Mouse (Mus musculus) intestine, postnatal 0 days (tissue): ENCODE results near the gene Lrit2. TPM values are rescaled to one million over a fixed set of nuclear protein-coding genes. Genes with fewer than 3 reads are reported as not detected.

Experiments used
- ATAC-seq: fragments of 200-750 bp; cut with Nextera tagmentation; 2 replicates; pipeline ENCODE4 v1.8.0; 2017; ENCODE audit warnings: mild to moderate bottlenecking, moderate TSS enrichment, moderate library complexity
- H3K27ac ChIP-seq: fragments of 300-500 bp; sonication (generic); 2 replicates; pipeline ENCODE4 v1.5.1; 2014; ENCODE audit warnings: mild to moderate bottlenecking, low read depth, low read length, moderate library complexity
- H3K27me3 ChIP-seq: fragments of 300-500 bp; sonication (generic); replicated peaks from 2 replicates; pipeline ENCODE4 v1.6.1; 2014; ENCODE audit warnings: low read length, mixed read lengths; ENCODE audit not compliant: control insufficient read depth, insufficient read depth
- H3K36me3 ChIP-seq: fragments of 300-500 bp; sonication (generic); 2 replicates; pipeline ENCODE4 v1.6.1; 2014; ENCODE audit warnings: mild to moderate bottlenecking, moderate library complexity; ENCODE audit not compliant: control insufficient read depth, insufficient read depth
- H3K4me1 ChIP-seq: fragments of 300-500 bp; sonication (generic); replicated peaks from 2 replicates; pipeline ENCODE4 v1.6.1; 2014; ENCODE audit warnings: antibody characterized with exemption, low read length, mixed read lengths; ENCODE audit not compliant: control insufficient read depth, insufficient read depth
- H3K4me2 ChIP-seq: fragments of 300-500 bp; sonication (generic); replicated peaks from 2 replicates; pipeline ENCODE4 v1.6.1; 2014; ENCODE audit warnings: low read depth, mild to moderate bottlenecking, moderate library complexity
- H3K4me3 ChIP-seq: fragments of 300-500 bp; sonication (generic); 2 replicates; pipeline ENCODE4 v1.5.1; 2014; ENCODE audit warnings: low read depth, low read length
- H3K9ac ChIP-seq: fragments of 300-500 bp; sonication (generic); 2 replicates; pipeline ENCODE4 v1.6.1; 2014; ENCODE audit warnings: mild to moderate bottlenecking, low read depth, low read length
- H3K9me3 ChIP-seq: fragments of 300-500 bp; sonication (generic); 2 replicates; pipeline ENCODE4 v1.6.1; 2016; ENCODE audit warnings: mixed run types; ENCODE audit not compliant: control insufficient read depth
- CTCF ChIP-seq: sonication (generic); IDR thresholded peaks from 2 replicates; pipeline ENCODE4 v1.5.1; 2016; ENCODE audit warnings: low read depth, mild to moderate bottlenecking, control low read depth, antibody characterized with exemption, moderate library complexity
- WGBS: fragments of 180-500 bp; shearing (Covaris S2); extraction: QIAGEN DNeasy Blood & Tissue Kit; methylation state at CpG from one replicate; pipeline ENCODE4 v1.1.7; 2014; 5-methylcytosine and 5-hydroxymethylcytosine counted together
- polyA plus RNA-seq: library from polyadenylated mRNA; unstranded; fragments of >200 nt; fragmentation: Nextera tagmentation; extraction: Ambion mirVana; gene quantifications from 2 replicates; pipeline ENCODE4 v1.2.1, GENCODE M21; 2015

Lrit2 gene
- polyA plus RNA-seq, 1 experiment from 2014 or later = not detected

GRCm38 (mm10) chr14:37034432-37034831 is 33.3 kb upstream of the Lrit2 start:
- H3K9ac ChIP-seq = no peak overlapping the region
- ATAC-seq = no peak
- WGBS = 43% methylated on average over 5 of the region's 5 CpGs
- no peaks in the 10 kb centered on the region for H3K36me3 ChIP-seq
- H3K27ac ChIP-seq = no peak overlapping the region
- peak; percentile 58 for TF ChIP-seq CTCF
- no peaks in the 10 kb centered on the region for H3K4me1 ChIP-seq
- H3K4me2 ChIP-seq = no peak overlapping the region
- H3K27me3 ChIP-seq = no peaks in the 10 kb centered on the region
- no peaks in the 10 kb centered on the region for H3K9me3 ChIP-seq
- no peak overlapping the region for H3K4me3 ChIP-seq

GRCm38 (mm10) chr14:37048914-37049410 is 18.8 kb upstream of the Lrit2 start, which contains the start of gene Rgr:
Gene Rgr (minus strand): TSS chr14:37048964.
- no peak for TF ChIP-seq CTCF
- no peaks in the 10 kb centered on the region for H3K36me3 ChIP-seq
- H3K4me3 ChIP-seq = no peak within 1 kb of the TSS
- no peaks in the 10 kb centered on the region for H3K27me3 ChIP-seq
- 64% methylated on average over 1 of the region's 1 CpGs for WGBS
- H3K4me1 ChIP-seq = no peaks in the 10 kb centered on the region
- ATAC-seq = no peak
- H3K4me2 ChIP-seq = no peak within 1 kb of the TSS
- H3K27ac ChIP-seq = no peak within 1 kb of the TSS
- H3K9ac ChIP-seq = no peak within 1 kb of the TSS
- H3K9me3 ChIP-seq = no peaks in the 10 kb centered on the region

GRCm38 (mm10) chr14:37064849-37065248 is 2.9 kb upstream of the Lrit2 start:
- H3K4me1 ChIP-seq = no peaks in the 10 kb centered on the region
- no peak overlapping the region for H3K4me3 ChIP-seq
- H3K4me2 ChIP-seq = no peak overlapping the region
- no peaks in the 10 kb centered on the region for H3K36me3 ChIP-seq
- H3K9me3 ChIP-seq = no peaks in the 10 kb centered on the region
- H3K27ac ChIP-seq = no peak overlapping the region
- no peak overlapping the region for H3K9ac ChIP-seq
- TF ChIP-seq CTCF = no peak; the same call in 1 of the 2 replicates
- ATAC-seq = no peak
- WGBS = 55% methylated on average over 2 of the region's 2 CpGs
- no peaks in the 10 kb centered on the region for H3K27me3 ChIP-seq

DNA sequence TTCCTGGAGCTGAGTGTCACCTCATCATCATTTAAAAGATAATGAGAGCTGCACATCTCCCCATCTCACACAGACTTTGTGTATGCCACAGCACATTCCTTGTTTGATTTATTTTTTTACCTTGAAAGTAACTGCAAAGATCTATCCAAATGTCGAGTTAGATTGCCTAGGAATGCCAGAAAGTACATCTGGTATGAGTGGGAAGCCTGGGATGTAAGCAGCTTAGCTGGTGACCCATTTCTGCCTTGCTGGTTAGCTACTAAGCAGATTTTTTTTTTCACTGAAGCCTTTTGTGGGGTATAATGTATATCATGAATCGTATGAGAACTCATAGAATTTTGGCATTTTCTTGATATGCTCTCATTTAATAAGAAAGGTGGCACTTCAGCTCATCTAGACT is 1.1 kb upstream of the Lrit2 start:
- Histone ChIP-seq H3K4me2 (no peak overlapping the region), H3K9me3 (no peaks in the 10 kb centered on the region), H3K27me3 (no peaks in the 10 kb centered on the region), H3K4me3 (no peak overlapping the region), H3K27ac (no peak overlapping the region), H3K4me1 (no peaks in the 10 kb centered on the region), H3K36me3 (no peaks in the 10 kb centered on the region), H3K9ac (no peak overlapping the region)
- no peak for ATAC-seq
- 57% methylated on average over 2 of the region's 2 CpGs for WGBS
- no peak for TF ChIP-seq CTCF

DNA sequence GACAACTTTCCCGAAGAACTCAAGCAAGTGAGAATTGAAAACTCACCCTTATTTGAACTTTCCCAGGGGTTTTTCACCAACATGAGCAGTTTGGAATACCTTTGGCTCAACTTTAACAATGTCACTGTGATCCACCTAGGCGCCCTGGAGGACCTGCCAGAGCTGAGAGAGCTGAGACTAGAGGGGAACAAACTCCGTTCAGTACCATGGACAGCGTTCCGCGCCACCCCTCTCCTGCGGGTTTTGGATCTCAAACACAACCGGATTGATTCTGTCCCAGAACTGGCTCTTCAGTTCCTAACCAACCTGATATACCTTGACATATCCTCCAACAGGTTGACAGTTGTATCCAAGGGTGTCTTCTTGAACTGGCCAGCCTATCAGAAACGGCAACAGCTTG is 787 bp downstream of the Lrit2 start:
- Histone ChIP-seq H3K9ac (no peak overlapping the region), H3K36me3 (no peaks in the 10 kb centered on the region), H3K27me3 (no peaks in the 10 kb centered on the region), H3K4me2 (no peak overlapping the region), H3K4me3 (no peak overlapping the region), H3K9me3 (no peaks in the 10 kb centered on the region), H3K27ac (no peak overlapping the region), H3K4me1 (no peaks in the 10 kb centered on the region)
- no peak for TF ChIP-seq CTCF
- 16% methylated on average over 9 of the region's 9 CpGs for WGBS
- no peak for ATAC-seq

DNA sequence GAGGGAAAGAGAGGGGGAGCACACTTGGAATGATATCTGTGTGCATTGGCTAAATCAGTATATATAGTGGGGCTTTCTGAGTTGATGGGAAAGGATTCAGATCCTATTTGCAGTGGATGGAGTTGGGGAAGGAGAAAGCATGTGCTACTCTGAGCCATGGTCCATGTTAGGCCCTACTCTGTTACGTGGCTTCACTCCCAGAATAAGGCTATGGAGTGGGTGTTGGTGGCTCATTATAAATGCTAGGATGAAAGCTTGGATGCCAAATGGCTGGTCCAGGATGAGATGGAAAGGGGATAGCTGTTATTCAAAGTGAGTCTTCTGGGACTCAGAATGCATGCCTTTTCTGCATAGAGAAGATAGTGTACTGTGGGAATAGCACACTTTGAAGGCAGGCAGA is 13.0 kb downstream of the Lrit2 start:
- H3K36me3 ChIP-seq = no peaks in the 10 kb centered on the region
- no peak overlapping the region for H3K9ac ChIP-seq
- H3K27ac ChIP-seq = no peak overlapping the region
- no peaks in the 10 kb centered on the region for H3K27me3 ChIP-seq
- no peak for TF ChIP-seq CTCF
- H3K4me1 ChIP-seq = no peaks in the 10 kb centered on the region
- no peak overlapping the region for H3K4me3 ChIP-seq
- ATAC-seq = no peak
- H3K4me2 ChIP-seq = no peak overlapping the region
- H3K9me3 ChIP-seq = no peaks in the 10 kb centered on the region
- WGBS = 83% methylated on average over 1 of the region's 1 CpGs

DNA sequence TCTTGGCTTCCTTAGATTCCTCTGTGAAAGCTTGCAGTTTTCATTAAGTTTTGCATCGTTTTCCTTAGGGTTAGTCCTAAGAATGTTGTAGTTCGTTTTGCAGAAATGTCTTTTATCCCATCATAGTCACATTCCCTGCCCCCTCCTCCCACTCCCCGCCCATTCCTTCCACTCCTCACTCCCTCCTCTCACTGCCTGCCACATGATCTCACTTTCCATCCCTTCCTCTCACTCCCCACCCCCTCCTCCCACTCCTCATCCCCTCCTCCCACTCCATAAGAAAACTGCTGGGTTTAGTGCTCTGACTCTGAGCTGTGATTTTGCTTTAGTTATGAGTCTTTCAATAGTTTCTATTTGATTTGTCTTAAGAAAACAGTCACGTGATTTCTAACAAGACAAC is 16.0 kb downstream of the Lrit2 start:
- Histone ChIP-seq H3K4me1 (no peaks in the 10 kb centered on the region), H3K9ac (no peak overlapping the region), H3K4me3 (no peak overlapping the region), H3K36me3 (no peaks in the 10 kb centered on the region), H3K9me3 (no peaks in the 10 kb centered on the region), H3K27ac (no peak overlapping the region), H3K4me2 (no peak overlapping the region), H3K27me3 (no peaks in the 10 kb centered on the region)
- no peak for ATAC-seq
- 28% methylated on average over 4 of the region's 4 CpGs for WGBS
- TF ChIP-seq CTCF = no peak
